Mouse (Mus musculus): ENCODE measurements at regions not wholly inside any gene's neighbourhood (a gene's known extent, or its start where the extent isn't known, plus 50 kb on each side); places are given as distances from the start of the nearest gene placed in this dataset.

DNA sequence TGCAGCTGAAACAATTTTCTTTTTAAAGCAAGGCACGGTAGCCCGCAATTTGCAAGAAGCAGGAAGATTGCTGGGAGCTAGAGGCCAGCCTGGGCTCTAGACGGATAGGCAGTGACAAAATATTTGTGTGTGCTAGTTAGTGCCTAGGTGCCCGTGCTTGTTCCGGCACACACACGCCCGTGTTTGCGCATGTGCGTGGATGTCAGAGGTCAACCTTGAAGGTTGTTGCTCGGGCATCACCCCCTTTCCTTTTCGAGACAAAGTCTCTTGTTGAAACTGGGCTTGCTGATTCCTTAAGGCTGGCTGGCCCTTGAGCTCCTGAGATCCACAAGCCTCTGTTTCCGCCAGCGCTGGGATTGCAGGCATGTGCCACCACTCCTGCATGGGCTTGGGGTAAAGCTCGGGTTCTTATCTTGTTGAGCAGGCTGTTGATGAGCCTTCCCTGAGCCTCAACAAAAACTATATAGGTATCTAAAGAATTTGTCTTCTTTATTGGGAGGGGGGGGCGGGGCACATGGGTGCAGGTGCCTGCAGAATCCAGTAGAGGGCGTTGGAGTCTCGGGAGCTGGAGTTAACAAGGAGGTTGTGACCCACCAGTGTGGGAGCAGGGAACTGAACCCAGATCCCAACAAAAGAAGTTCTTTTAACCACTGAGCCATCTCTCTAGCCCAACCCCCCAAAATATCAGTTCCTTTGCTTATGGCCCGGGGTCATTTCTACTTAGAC is 149.5 kb upstream of the Lhx5 start:
- Histone ChIP-seq H3K27me3 (ENCODE audit: control insufficient read depth, insufficient read depth, low read length) (peaks cover 22% of the 10 kb centered on the region), H3K4me1 (ENCODE audit: control insufficient read depth, insufficient read depth, low read length) (peaks cover 12% of the 10 kb centered on the region; the same call in 1 of the 2 replicates), H3K4me2 (replicated peaks; ENCODE audit: low read depth, low read length) (no peak overlapping the region), H3K27ac (ENCODE audit: low read depth, low read length) (no peak overlapping the region), H3K9ac (ENCODE audit: low read depth, low read length) (no peak overlapping the region), H3K36me3 (ENCODE audit: control insufficient read depth, insufficient read depth, low read length) (no peaks in the 10 kb centered on the region), H3K9me3 (ENCODE audit: control insufficient read depth, low read length) (no peaks in the 10 kb centered on the region), H3K4me3 (ENCODE audit: low read length) (no peak overlapping the region)
- 36% methylated on average over 18 of the region's 18 CpGs for WGBS
- no peak for ATAC-seq (ENCODE audit: low FRiP score, low TSS enrichment)

DNA sequence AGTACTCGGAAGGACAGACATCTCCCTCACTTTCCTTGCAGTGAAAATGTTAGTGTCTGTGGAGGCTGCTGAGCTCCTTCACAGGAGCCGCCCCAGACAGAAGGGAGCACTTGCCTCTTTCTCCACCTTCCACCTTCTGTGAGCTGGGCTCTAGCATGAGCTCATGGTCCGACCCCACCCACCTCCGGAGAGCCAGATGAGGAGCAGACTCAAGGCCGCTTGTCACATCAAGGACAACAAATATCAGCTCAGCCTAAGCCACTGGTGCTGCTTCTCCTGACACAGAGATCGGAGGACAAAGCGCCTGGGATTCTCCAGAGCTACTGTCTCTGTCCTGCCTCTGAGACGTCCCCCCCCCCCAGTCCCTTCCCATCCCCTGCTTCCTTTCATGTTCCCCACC is 146.9 kb upstream of the Lhx5 start:
- Histone ChIP-seq H3K27me3 (ENCODE audit: control insufficient read depth, insufficient read depth, low read length) (peaks cover 32% of the 10 kb centered on the region), H3K27ac (ENCODE audit: low read depth, low read length) (no peak overlapping the region), H3K4me2 (replicated peaks; ENCODE audit: low read depth, low read length) (no peak overlapping the region), H3K4me3 (ENCODE audit: low read length) (no peak overlapping the region), H3K4me1 (ENCODE audit: control insufficient read depth, insufficient read depth, low read length) (peaks cover 12% of the 10 kb centered on the region; the same call in 1 of the 2 replicates), H3K9ac (ENCODE audit: low read depth, low read length) (no peak overlapping the region), H3K9me3 (ENCODE audit: control insufficient read depth, low read length) (no peaks in the 10 kb centered on the region), H3K36me3 (ENCODE audit: control insufficient read depth, insufficient read depth, low read length) (no peaks in the 10 kb centered on the region)
- ATAC-seq (ENCODE audit: low FRiP score, low TSS enrichment), result no peak
- WGBS, result 51% methylated on average over 8 of the region's 8 CpGs

DNA sequence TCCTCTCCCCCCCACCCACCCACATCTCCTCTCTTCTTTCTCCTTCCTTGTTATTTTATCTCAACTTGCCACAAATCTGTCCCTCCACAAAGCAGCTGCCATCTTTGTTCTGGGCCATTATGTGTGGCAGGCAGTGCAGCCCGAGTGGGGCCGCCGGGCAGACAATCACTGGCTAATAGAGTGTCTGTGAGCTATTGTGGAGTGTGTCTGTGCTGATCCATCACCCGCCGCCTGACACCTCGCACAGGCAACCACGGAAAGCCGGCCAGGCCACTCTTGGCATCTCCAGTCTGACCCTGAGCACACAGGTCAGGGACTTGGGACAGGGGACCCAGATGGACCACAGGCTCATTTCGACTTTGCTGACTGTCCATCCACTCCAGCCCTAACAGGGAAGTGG is 146.5 kb upstream of the Lhx5 start:
- Histone ChIP-seq H3K9me3 (ENCODE audit: control insufficient read depth, low read length) (no peaks in the 10 kb centered on the region), H3K4me2 (replicated peaks; ENCODE audit: low read depth, low read length) (no peak overlapping the region), H3K9ac (ENCODE audit: low read depth, low read length) (no peak overlapping the region), H3K27me3 (ENCODE audit: control insufficient read depth, insufficient read depth, low read length) (peaks cover 27% of the 10 kb centered on the region), H3K4me3 (ENCODE audit: low read length) (no peak overlapping the region), H3K27ac (ENCODE audit: low read depth, low read length) (no peak overlapping the region), H3K36me3 (ENCODE audit: control insufficient read depth, insufficient read depth, low read length) (no peaks in the 10 kb centered on the region), H3K4me1 (ENCODE audit: control insufficient read depth, insufficient read depth, low read length) (peaks cover 8% of the 10 kb centered on the region; the same call in 1 of the 2 replicates)
- 25% methylated on average over 9 of the region's 9 CpGs for WGBS
- ATAC-seq (ENCODE audit: low FRiP score, low TSS enrichment), result no peak

DNA sequence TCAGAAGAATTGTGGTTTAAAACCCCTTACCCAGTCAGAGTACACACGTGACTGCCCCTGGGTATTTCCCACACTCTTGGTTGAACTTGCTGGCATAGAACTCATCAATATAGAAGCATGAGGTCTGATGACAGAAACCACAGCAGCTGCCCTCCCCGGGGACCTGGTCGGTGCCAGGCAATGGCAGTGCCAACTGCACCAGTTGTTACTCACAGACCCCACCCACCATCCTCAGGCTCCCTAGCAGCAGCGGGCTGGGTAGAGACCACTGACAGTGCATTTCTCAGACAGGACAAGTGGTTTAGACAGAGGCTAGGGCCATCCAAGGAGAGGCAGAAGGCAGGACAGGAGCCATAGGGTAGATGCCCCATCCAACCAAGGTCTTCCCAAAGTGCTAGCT is 144.7 kb upstream of the Lhx5 start:
- ATAC-seq (ENCODE audit: low FRiP score, low TSS enrichment), result no peak
- no peak overlapping the region for H3K4me2 ChIP-seq (replicated peaks; ENCODE audit: low read depth, low read length)
- no peaks in the 10 kb centered on the region for H3K4me1 ChIP-seq (ENCODE audit: control insufficient read depth, insufficient read depth, low read length)
- peaks cover 18% of the 10 kb centered on the region; the same call in 1 of the 2 replicates for H3K27me3 ChIP-seq (ENCODE audit: control insufficient read depth, insufficient read depth, low read length)
- no peak overlapping the region for H3K9ac ChIP-seq (ENCODE audit: low read depth, low read length)
- no peak overlapping the region for H3K27ac ChIP-seq (ENCODE audit: low read depth, low read length)
- WGBS, result 85% methylated on average over 4 of the region's 4 CpGs
- no peak overlapping the region for H3K4me3 ChIP-seq (ENCODE audit: low read length)
- peaks cover 3% of the 10 kb centered on the region; the same call in 1 of the 2 replicates for H3K9me3 ChIP-seq (ENCODE audit: control insufficient read depth, low read length)
- no peaks in the 10 kb centered on the region for H3K36me3 ChIP-seq (ENCODE audit: control insufficient read depth, insufficient read depth, low read length)

DNA sequence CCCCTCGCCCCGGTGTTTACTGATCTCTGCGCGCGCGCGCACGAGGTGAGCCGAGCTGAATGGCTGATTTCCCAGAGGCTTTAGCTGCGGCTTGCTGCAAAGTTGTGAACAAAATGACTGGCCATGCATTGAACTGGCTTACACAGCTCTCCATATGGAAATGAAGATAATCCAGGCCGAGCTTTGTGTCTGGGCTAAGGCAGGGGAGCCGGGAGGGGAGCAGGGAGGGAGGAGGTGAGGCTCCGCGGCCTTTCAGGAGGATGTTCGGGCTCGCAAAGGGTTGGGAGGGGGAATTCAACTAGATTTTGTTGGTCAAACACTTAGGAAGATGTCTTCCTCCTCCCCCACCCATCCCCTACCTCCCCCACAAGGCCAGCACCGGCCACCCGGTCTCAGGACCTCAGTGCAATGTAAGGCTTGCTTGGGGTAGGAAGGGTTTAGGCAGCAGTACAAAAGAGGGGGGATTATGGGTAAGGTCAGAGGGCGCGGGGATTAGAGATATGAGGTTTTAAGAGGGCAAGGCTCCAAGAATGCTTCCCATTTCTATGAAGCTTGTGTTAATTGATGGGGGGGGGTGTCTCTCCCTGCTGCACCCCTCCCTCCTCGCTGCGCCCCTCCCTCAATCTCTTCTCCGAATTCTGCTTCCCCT is 143.3 kb upstream of the Lhx5 start:
- Histone ChIP-seq H3K27ac (ENCODE audit: low read depth, low read length) (no peak overlapping the region), H3K9ac (ENCODE audit: low read depth, low read length) (no peak overlapping the region), H3K4me2 (replicated peaks; ENCODE audit: low read depth, low read length) (no peak overlapping the region), H3K4me1 (ENCODE audit: control insufficient read depth, insufficient read depth, low read length) (no peaks in the 10 kb centered on the region), H3K36me3 (ENCODE audit: control insufficient read depth, insufficient read depth, low read length) (no peaks in the 10 kb centered on the region), H3K4me3 (ENCODE audit: low read length) (no peak overlapping the region), H3K9me3 (ENCODE audit: control insufficient read depth, low read length) (peaks cover 3% of the 10 kb centered on the region; the same call in 1 of the 2 replicates), H3K27me3 (ENCODE audit: control insufficient read depth, insufficient read depth, low read length) (peaks cover 14% of the 10 kb centered on the region; the same call in 1 of the 2 replicates)
- WGBS, result 16% methylated on average over 23 of the region's 23 CpGs
- ATAC-seq (ENCODE audit: low FRiP score, low TSS enrichment), result no peak

DNA sequence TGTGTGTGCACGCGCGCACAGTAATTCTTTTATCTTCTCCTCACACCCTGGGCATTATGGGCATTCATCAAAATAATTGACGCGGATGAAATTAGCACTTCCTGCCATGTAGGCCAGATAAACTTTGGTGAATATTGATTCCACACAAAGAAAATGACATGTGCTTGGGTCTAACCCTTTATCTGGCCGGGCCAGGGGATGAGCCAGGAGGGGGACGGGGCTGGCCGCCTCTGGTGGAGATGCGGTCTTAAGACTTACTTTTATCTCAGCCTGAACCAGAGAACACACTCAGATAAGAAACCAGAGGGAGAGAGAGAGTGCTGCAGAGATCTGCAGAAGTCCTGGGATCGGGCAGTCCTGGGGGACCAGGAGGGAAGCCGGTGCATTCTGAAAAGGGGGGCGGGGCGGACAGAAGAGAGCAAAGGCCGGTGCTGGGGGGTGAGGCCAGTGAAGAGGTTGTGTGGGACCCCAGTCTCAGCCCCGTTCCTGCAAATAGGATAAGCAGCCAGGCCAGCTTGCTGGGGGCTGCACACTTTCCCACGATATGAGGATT is 136.9 kb upstream of the Lhx5 start:
- H3K9ac ChIP-seq (ENCODE audit: low read depth, low read length), result no peak overlapping the region
- H3K9me3 ChIP-seq (ENCODE audit: control insufficient read depth, low read length), result peaks cover 3% of the 10 kb centered on the region; the same call in 1 of the 2 replicates
- H3K4me3 ChIP-seq (ENCODE audit: low read length), result no peak overlapping the region
- H3K27me3 ChIP-seq (ENCODE audit: control insufficient read depth, insufficient read depth, low read length), result peaks cover 17% of the 10 kb centered on the region; the same call in 1 of the 2 replicates
- no peak for ATAC-seq (ENCODE audit: low FRiP score, low TSS enrichment)
- no peaks in the 10 kb centered on the region for H3K4me1 ChIP-seq (ENCODE audit: control insufficient read depth, insufficient read depth, low read length)
- H3K4me2 ChIP-seq (replicated peaks; ENCODE audit: low read depth, low read length), result no peak overlapping the region
- no peak overlapping the region for H3K27ac ChIP-seq (ENCODE audit: low read depth, low read length)
- H3K36me3 ChIP-seq (ENCODE audit: control insufficient read depth, insufficient read depth, low read length), result no peaks in the 10 kb centered on the region
- WGBS, result 46% methylated on average over 16 of the region's 16 CpGs

DNA sequence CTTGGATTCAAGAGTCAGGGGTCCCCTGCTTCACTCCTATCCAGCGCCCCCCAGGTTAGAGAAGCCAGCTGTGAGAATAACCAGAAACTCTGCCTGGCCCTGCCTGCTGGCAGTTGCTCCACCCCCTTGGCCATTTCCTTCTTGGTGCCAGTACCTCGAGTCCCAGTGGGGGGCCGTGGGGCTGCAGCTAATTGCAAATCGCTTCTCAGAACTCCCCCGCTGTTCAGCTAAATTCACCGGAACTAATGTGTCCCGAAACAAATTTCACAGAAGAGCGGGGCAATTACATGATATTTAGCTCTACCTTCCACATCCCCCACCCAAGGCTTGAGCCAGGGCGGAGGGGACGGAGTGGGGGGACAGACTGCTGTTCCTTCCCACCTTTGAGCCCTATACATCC is 134.3 kb upstream of the Lhx5 start:
- Histone ChIP-seq H3K27ac (ENCODE audit: low read depth, low read length) (no peak overlapping the region), H3K4me2 (replicated peaks; ENCODE audit: low read depth, low read length) (no peak overlapping the region), H3K9me3 (ENCODE audit: control insufficient read depth, low read length) (no peaks in the 10 kb centered on the region), H3K4me1 (ENCODE audit: control insufficient read depth, insufficient read depth, low read length) (0 out of 2 replicates have a peak, but pooled peaks cover 5% of the 10 kb centered on the region), H3K36me3 (ENCODE audit: control insufficient read depth, insufficient read depth, low read length) (no peaks in the 10 kb centered on the region), H3K27me3 (ENCODE audit: control insufficient read depth, insufficient read depth, low read length) (peaks cover 38% of the 10 kb centered on the region), H3K9ac (ENCODE audit: low read depth, low read length) (no peak overlapping the region), H3K4me3 (ENCODE audit: low read length) (no peak overlapping the region)
- ATAC-seq (ENCODE audit: low FRiP score, low TSS enrichment), result no peak
- WGBS, result 8% methylated on average over 10 of the region's 10 CpGs

DNA sequence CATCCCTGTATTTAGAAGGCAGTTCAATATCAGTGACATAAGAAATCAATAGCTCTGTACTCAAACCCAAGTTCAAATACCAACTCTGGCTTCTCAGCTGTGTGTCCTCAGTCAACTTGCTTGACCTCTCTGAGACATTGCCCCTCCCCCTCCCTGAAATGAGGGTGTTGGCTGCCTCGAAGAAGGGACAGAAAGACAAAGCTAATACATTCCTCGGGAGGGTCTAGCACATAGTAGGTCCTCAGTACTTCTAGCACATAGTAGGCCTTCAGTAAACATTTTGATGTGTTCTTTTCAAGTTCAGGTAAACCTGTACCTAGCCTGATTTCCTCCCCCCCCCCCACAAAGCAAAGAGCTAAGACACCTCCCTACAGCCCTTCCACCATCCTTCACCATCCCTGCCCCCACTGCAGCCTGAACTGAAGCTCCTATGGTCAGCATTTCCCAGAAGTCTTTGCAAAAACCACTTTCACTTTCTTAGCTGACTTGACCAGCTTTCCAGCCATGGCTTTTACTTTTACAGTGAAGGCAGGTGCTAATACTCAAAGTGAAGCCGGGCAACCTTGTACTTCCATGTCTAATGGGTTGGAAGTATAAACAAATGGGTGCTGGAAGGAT is 133.7 kb upstream of the Lhx5 start:
- Histone ChIP-seq H3K27ac (ENCODE audit: low read depth, low read length) (no peak overlapping the region), H3K4me1 (ENCODE audit: control insufficient read depth, insufficient read depth, low read length) (0 out of 2 replicates have a peak, but pooled peaks cover 5% of the 10 kb centered on the region), H3K4me3 (ENCODE audit: low read length) (no peak overlapping the region), H3K9me3 (ENCODE audit: control insufficient read depth, low read length) (no peaks in the 10 kb centered on the region), H3K36me3 (ENCODE audit: control insufficient read depth, insufficient read depth, low read length) (no peaks in the 10 kb centered on the region), H3K27me3 (ENCODE audit: control insufficient read depth, insufficient read depth, low read length) (peaks cover 44% of the 10 kb centered on the region), H3K4me2 (replicated peaks; ENCODE audit: low read depth, low read length) (no peak overlapping the region), H3K9ac (ENCODE audit: low read depth, low read length) (no peak overlapping the region)
- 60% methylated on average over 3 of the region's 3 CpGs for WGBS
- no peak for ATAC-seq (ENCODE audit: low FRiP score, low TSS enrichment)

Measured in kidney, embryonic 14.5 days (tissue).